Mouse (Mus musculus) cerebellum, adult 2 months (tissue): Measurements from ENCODE around the gene Nhlrc2.

ENCODE experiments used
- CTCF ChIP-seq: fragments of 200-500 bp; IDR thresholded peaks from 2 replicates; pipeline ENCODE4 v1.5.1; 2011; ENCODE audit warnings: low read depth, mild to moderate bottlenecking, control low read depth, low read length, moderate library complexity, borderline replicate concordance; ENCODE audit not compliant: insufficient read depth
- POLR2A ChIP-seq: fragments of 200-500 bp; IDR thresholded peaks from 2 replicates; pipeline ENCODE4 v1.6.1; 2011; ENCODE audit warnings: low read length, control low read depth, borderline replicate concordance; ENCODE audit not compliant: insufficient read depth

GRCm38 (mm10) chr19:56555972-56556371 is 7.9 kb downstream of the Nhlrc2 start:
- TF ChIP-seq POLR2A (no peak), CTCF (no peak)
